Mouse (Mus musculus) retina, embryonic 14.5 days (tissue): ENCODE measurements around the gene Mgp.

ENCODE experiments used
- DNase-seq: peaks from one replicate; pipeline ENCODE4 v3.0.0-alpha.2; 2015; ENCODE audit warnings: low spot score

Mgp gene

GRCm38 (mm10) chr6:136852348-136852747 is 23.3 kb downstream of the Mgp start:
- no peak for DNase-seq

GRCm38 (mm10) chr6:136850267-136850666 is 25.4 kb downstream of the Mgp start:
- DNase-seq, result no peak

DNA sequence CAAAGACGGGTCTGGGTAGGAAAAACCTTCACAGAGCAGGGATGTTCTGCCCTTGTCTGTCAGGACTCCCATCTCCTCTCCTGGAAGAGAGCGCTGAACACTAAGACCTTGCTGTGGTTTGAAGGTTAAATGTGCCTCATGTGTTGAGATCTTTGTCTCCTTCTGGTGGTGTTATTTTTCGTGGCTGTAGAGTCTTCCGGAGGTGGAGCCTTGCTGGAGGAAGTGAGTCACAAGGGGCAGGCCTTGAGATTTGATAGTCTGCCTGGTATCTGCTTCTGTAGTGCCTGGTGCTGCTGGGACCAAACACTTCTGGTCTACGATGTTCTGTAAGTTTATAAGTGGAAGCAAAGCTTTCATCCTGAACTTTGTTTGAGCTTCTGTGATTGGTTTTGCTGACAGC is 26.7 kb downstream of the Mgp start:
- DNase-seq, result no peak

GRCm38 (mm10) chr6:136848399-136848798 is 27.2 kb downstream of the Mgp start:
- no peak for DNase-seq

- DNase-seq, result no peak
Observed at GRCm38 (mm10) chr6:136847790-136848189, 27.8 kb downstream of the Mgp start.

DNA sequence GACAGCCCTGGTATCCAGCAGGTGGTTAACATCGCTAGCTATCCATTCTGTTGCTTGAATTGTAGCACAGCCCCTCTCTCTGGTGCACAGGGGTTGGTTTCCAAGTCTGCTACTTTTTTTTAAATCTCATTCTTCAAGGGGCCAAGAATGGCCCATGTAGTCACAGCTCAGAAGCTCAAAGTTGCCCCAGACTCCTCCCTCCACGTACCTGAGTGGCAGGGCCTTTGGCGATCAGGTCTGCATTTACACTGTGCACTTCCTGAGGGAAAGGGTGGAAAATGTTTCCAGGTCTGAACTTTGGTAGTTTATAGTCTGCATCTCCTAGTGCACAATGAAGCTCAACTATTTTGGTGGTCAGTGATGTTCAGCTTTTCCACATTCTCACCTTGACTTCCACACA is 28.4 kb downstream of the Mgp start:
- no peak for DNase-seq

- no peak for DNase-seq
Observed at GRCm38 (mm10) chr6:136845706-136846480, 29.7 kb downstream of the Mgp start.

DNA sequence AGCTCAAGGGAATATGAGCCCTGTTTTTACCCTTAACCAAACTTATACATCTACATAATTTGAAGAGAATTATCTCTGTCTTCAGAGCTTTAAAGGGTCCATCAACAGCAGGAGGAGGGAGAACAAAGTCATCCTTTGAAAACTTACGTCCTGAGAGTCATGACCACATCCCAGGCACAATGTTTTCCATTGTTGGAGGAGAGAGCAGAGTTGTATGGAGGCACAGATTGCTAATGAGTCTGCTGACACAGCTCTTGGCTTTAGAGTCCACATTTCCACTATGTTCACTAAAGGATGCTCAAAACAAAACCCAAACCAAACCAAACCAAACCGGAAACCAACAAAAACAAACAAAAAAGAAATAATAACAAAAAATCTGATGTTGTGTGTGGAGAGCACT is 30.7 kb downstream of the Mgp start:
- DNase-seq, result no peak

DNA sequence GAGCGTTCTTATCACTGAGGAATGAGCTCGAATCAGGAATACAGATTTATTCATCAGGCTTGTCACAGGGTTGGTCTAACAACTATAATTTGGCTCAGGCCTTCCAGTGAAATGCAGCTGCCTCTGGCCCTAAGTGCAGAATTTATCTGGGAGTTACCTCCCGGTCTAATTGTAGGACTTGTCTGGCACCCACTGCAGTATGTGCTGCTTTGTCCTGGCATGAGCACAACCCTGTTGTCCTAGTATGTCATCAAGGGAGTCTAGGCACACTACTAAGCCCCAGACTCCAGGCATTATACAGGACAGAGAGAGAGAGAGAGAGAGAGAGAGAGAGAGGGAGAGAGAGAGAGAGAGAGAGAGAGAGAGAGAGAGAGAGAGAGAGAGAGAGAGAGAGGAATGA is 38.3 kb downstream of the Mgp start:
- no peak for DNase-seq

GRCm38 (mm10) chr6:136835352-136835751 is 40.3 kb downstream of the Mgp start, which contains the start of gene Smco3:
Gene Smco3, minus strand, starts transcription at chr6:136835452.
- no peak for DNase-seq

DNA sequence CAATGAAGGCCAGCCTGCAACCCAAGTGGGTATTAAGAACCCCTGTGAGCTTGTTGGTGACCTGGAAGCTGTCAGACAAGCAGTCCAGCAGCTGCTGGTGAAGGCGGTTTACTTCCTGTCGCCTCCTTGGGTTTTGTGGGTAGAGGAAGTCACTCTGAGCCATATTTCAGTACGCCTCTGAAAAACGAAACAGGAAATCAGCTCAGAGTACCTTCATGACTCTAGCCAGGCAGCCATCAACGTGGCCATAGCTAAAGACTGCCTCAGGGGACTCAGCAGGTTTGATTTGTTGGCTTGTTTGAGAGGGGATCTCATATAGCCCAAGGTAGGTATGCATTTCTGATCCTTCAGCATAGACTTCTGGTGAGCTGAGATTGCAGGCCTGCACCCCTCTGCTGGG is 43.9 kb downstream of the Mgp start:
- DNase-seq, result no peak

DNA sequence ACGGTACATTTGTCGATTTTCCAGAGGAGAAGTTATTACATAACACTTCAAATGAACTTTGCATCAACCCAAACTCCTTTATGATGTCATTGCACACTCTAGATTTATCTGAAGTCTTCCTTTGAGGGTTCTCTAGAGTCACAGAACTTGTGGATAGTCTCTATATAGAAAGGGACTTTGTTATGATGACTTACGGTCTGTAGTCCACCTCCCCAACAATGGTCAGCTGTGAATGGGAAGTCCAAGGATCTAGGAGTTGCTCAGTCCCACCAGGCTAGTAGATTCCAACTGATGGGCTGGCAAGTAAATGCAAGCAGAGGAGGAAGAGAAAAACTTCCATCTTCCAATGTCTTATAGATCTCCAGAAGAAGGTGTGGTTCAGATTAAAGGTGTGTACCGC is 46.9 kb downstream of the Mgp start:
- DNase-seq, result no peak

DNA sequence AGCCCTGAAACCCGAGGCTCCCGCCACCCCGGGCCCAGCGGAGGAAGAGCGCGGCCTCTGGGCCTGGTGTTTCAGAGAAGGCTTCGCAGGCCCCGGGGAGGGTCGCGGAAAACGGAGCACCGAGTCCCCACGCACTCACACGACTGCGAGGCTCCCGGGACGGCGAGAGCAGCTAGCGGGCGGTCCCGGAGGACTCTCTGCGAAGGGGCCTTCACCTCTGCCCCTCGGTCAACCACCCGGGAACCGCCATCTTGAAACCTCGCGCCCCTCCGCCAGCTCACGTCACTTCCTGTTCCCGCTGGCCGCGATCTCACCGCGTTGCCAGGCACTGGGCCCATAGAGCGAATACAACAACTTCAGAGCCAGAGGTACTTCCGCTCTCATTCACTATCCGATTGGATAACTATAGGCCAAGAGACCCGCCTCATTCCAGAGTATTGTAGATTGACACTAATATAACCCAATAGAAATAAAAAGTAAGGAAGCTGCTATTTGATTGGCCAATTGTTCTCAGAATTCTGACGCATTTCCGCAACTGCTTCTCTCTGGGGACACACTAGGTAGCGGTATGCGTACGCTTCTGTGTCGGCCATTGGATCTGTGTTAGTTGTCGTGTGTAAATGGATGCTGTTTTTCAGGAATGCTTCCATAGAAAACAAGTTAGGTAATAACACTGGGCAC is 47.6 kb downstream of the Mgp start, which contains the start of gene Wbp11:
Wbp11 (minus strand) TSS at position 353 of the 681 bp plus-strand sequence.
- DNase-seq, result peak; percentile 98

GRCm38 (mm10) chr6:136827516-136827880 is 48.1 kb downstream of the Mgp start, which contains the start of gene BC049715:
Gene BC049715, plus strand, starts transcription at chr6:136827626.
- no peak for DNase-seq

GRCm38 (mm10) chr6:136827116-136827515 is 48.5 kb downstream of the Mgp start:
- no peak for DNase-seq

DNA sequence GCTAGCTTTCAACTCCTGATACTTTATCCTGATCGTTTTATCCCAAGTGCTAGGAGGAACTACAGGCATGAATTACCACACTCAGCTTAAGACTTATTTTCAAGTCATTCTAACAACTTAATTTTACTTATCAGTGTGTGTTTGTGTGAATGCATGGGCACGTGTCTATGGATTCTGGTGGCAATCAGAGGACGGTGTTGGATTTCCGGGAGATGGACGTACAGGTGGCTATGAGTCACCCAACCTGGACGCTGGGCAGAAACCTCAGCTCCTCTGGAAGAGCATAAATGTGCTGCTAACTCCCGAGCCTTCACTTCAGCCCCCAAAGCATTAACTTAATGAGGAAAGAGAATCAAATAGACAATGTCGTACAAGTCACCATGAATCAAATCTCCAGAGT is 50.6 kb downstream of the Mgp start:
- no peak for DNase-seq
